Mouse (Mus musculus) heart, postnatal 4 days (tissue): ENCODE data around the gene Iqcb1. TPM values are rescaled to one million over a fixed set of nuclear protein-coding genes. Genes with fewer than 3 reads are reported as not detected.

Experiments
- DNase-seq: peaks from one replicate; pipeline ENCODE4 v3.0.0; 2021
- microRNA-seq, 2 experiments: library from miRNA; unstranded; fragments of <30 nt; microRNA quantifications; one replicate each; pipeline ENCODE4 v1.2.0; 2021 to 2022
- total RNA-seq, 2 experiments: library from RNA; stranded (reverse); gene quantifications; 2 replicates each; pipeline ENCODE4 v1.2.3; 2021

The Iqcb1 gene
- total RNA-seq, 2 experiments from 2014 or later, result 14.7 to 17.2 TPM

- no peak for DNase-seq
Measured at GRCm38 (mm10) chr16:36877316-36877715, 49.1 kb downstream of the Iqcb1 start.

- no peak for DNase-seq
Measured at GRCm38 (mm10) chr16:36882737-36883343, 54.7 kb downstream of the Iqcb1 start.

- peak; percentile 52 for DNase-seq
Measured at GRCm38 (mm10) chr16:36884881-36885280, 56.7 kb downstream of the Iqcb1 start.

GRCm38 (mm10) chr16:36885912-36886311, 57.7 kb downstream of the Iqcb1 start:
- DNase-seq, result no peak

GRCm38 (mm10) chr16:36887546-36887945, 59.4 kb downstream of the Iqcb1 start:
- DNase-seq, result peak; percentile 17

- DNase-seq, result no peak
Measured at GRCm38 (mm10) chr16:36890559-36890958, 62.4 kb downstream of the Iqcb1 start.

GRCm38 (mm10) chr16:36891415-36891814, 63.2 kb downstream of the Iqcb1 start:
- no peak for DNase-seq

- DNase-seq, result no peak
Measured at GRCm38 (mm10) chr16:36893317-36893716, 65.1 kb downstream of the Iqcb1 start.

GRCm38 (mm10) chr16:36896712-36897111, 68.5 kb downstream of the Iqcb1 start:
- DNase-seq, result no peak

GRCm38 (mm10) chr16:36903156-36903555, 75.0 kb downstream of the Iqcb1 start:
- no peak for DNase-seq

GRCm38 (mm10) chr16:36911909-36912308, 83.7 kb downstream of the Iqcb1 start:
- DNase-seq, result no peak

- no peak for DNase-seq
Measured at GRCm38 (mm10) chr16:36912311-36912710, 84.1 kb downstream of the Iqcb1 start.

- DNase-seq, result no peak
Measured at GRCm38 (mm10) chr16:36914195-36914594, 86.0 kb downstream of the Iqcb1 start.

GRCm38 (mm10) chr16:36918505-36918904, 90.3 kb downstream of the Iqcb1 start:
- DNase-seq, result no peak

GRCm38 (mm10) chr16:36920410-36920809, 92.2 kb downstream of the Iqcb1 start:
- no peak for DNase-seq

GRCm38 (mm10) chr16:36921067-36921613, 93.0 kb downstream of the Iqcb1 start:
- DNase-seq, result no peak

GRCm38 (mm10) chr16:36921980-36922379, 93.8 kb downstream of the Iqcb1 start:
- DNase-seq, result no peak

Small RNA genes within 50 kb of the gene (microRNA-seq; reads per million reads assigned to microRNA genes)
- gene Gm22617, result 0 reads per million in 2 experiments

Other genes starting within 250 kb of the Iqcb1 start
- gene Cd86, start 162.3 kb upstream of the Iqcb1 start, total RNA-seq, result under 1 TPM; 0.62 to 0.65 TPM
- not detected for gene Ildr1, start 134.4 kb upstream of the Iqcb1 start, total RNA-seq
- gene Slc15a2, start 43.4 kb upstream of the Iqcb1 start, total RNA-seq, result 1 to 10 TPM; 2.1 to 3.5 TPM
- gene Eaf2, start 46.6 kb downstream of the Iqcb1 start, total RNA-seq, result 1 to 10 TPM; 1.1 to 1.5 TPM
- gene Golgb1, start 46.8 kb downstream of the Iqcb1 start, total RNA-seq, result 10 to 100 TPM; 31.8 to 36.7 TPM
- gene Hcls1, start 106.6 kb downstream of the Iqcb1 start, total RNA-seq, result 1 to 10 TPM; 7.0 to 7.1 TPM
- 10 to 100 TPM; 85.0 to 86.7 TPM for gene Fbxo40, start 162.1 kb downstream of the Iqcb1 start, total RNA-seq
- 1 to 10 TPM; 7.0 to 7.4 TPM for gene Polq, start 183.4 kb downstream of the Iqcb1 start, total RNA-seq